Mouse (Mus musculus) hindbrain, embryonic 11.5 days (tissue): Measurements from ENCODE around the gene Adgrg3. TPM values are rescaled to one million over a fixed set of nuclear protein-coding genes. Genes with fewer than 3 reads are reported as not detected.

Experiments
- ATAC-seq: fragments of 200-750 bp; cut with Nextera tagmentation; 2 replicates; pipeline ENCODE4 v1.8.0; 2017; ENCODE audit warnings: mild to moderate bottlenecking, moderate TSS enrichment, moderate library complexity; ENCODE audit not compliant: low FRiP score
- DNase-seq: peaks from one replicate; pipeline ENCODE4 v3.0.0-alpha.2; 2015; ENCODE audit warnings: low spot score
- H3K27ac ChIP-seq: fragments of 300-500 bp; sonication (generic); 2 replicates; pipeline ENCODE4 v1.5.1; 2014; ENCODE audit warnings: mild to moderate bottlenecking, low read depth, low read length
- H3K27me3 ChIP-seq: fragments of 300-500 bp; sonication (generic); 2 replicates; pipeline ENCODE4 v1.6.1; 2014; ENCODE audit warnings: mild to moderate bottlenecking, low read length, moderate library complexity, mixed read lengths; ENCODE audit not compliant: control insufficient read depth, insufficient read depth
- H3K36me3 ChIP-seq: fragments of 300-500 bp; sonication (generic); 2 replicates; pipeline ENCODE4 v1.6.1; 2014; ENCODE audit warnings: mild to moderate bottlenecking, low read length, moderate library complexity, mixed read lengths; ENCODE audit not compliant: control insufficient read depth, insufficient read depth
- H3K4me1 ChIP-seq: fragments of 300-500 bp; sonication (generic); replicated peaks from 2 replicates; pipeline ENCODE4 v1.6.1; 2014; ENCODE audit warnings: low read length, mixed read lengths; ENCODE audit not compliant: control insufficient read depth, insufficient read depth
- H3K4me2 ChIP-seq: fragments of 300-500 bp; sonication (generic); replicated peaks from 2 replicates; pipeline ENCODE4 v1.6.1; 2014; ENCODE audit warnings: mild to moderate bottlenecking, low read depth, low read length
- H3K4me3 ChIP-seq: fragments of 300-500 bp; sonication (generic); 2 replicates; pipeline ENCODE4 v1.5.1; 2014; ENCODE audit warnings: low read depth, low read length
- H3K9ac ChIP-seq: fragments of 300-500 bp; sonication (generic); 2 replicates; pipeline ENCODE4 v1.6.1; 2014; ENCODE audit warnings: low read depth, low read length
- H3K9me3 ChIP-seq: fragments of 300-500 bp; sonication (generic); 2 replicates; pipeline ENCODE4 v1.6.1; 2016; ENCODE audit warnings: low read length; ENCODE audit not compliant: control insufficient read depth
- WGBS: fragments of 180-500 bp; shearing (Covaris S2); extraction: QIAGEN DNeasy Blood & Tissue Kit; methylation state at CpG from one replicate; pipeline ENCODE4 v1.1.7; 2014; 5-methylcytosine and 5-hydroxymethylcytosine counted together
- polyA plus RNA-seq: library from polyadenylated mRNA; unstranded; fragments of >200 nt; fragmentation: Nextera tagmentation; extraction: Ambion mirVana; gene quantifications from 2 replicates; pipeline ENCODE4 v1.2.1, GENCODE M21; 2014

Adgrg3 gene
- polyA plus RNA-seq, 1 experiment from 2014 or later, result 4.7 TPM

GRCm38 (mm10) chr8:95001655-95002054 lies 15.8 kb upstream of the Adgrg3 start:
- Histone ChIP-seq H3K36me3 (peaks cover 21% of the 10 kb centered on the region), H3K9ac (no peak overlapping the region; the same call in 1 of the 2 replicates), H3K4me2 (peak overlapping the region; percentile 14), H3K4me3 (no peak overlapping the region), H3K27ac (no peak overlapping the region), H3K27me3 (no peaks in the 10 kb centered on the region), H3K9me3 (no peaks in the 10 kb centered on the region), H3K4me1 (peaks cover 34% of the 10 kb centered on the region)
- ATAC-seq, result peak; percentile 72
- peak; percentile 89 for DNase-seq
- WGBS, result 7% methylated on average over 7 of the region's 7 CpGs

- ATAC-seq (0 out of 2 replicates have a peak, but pooled peaks have one; percentile 1), DNase-seq (no peak)
- H3K9me3 ChIP-seq, result no peaks in the 10 kb centered on the region
- WGBS, result 56% methylated on average over 8 of the region's 8 CpGs
- no peak overlapping the region for H3K4me2 ChIP-seq
- no peak overlapping the region for H3K4me3 ChIP-seq
- H3K27me3 ChIP-seq, result no peaks in the 10 kb centered on the region
- no peak overlapping the region for H3K9ac ChIP-seq
- peaks cover 22% of the 10 kb centered on the region for H3K36me3 ChIP-seq
- H3K27ac ChIP-seq, result no peak overlapping the region
- H3K4me1 ChIP-seq, result peaks cover 29% of the 10 kb centered on the region
Observed at GRCm38 (mm10) chr8:95002089-95002655, 15.3 kb upstream of the Adgrg3 start.

- Histone ChIP-seq H3K4me2 (no peak overlapping the region), H3K9ac (no peak overlapping the region), H3K4me3 (no peak overlapping the region), H3K36me3 (peaks cover 33% of the 10 kb centered on the region), H3K27ac (no peak overlapping the region), H3K9me3 (no peaks in the 10 kb centered on the region), H3K4me1 (no peaks in the 10 kb centered on the region; the same call in 1 of the 2 replicates), H3K27me3 (no peaks in the 10 kb centered on the region)
- DNase-seq (no peak), ATAC-seq (no peak)
- WGBS, result 87% methylated on average over 15 of the region's 15 CpGs
Observed at GRCm38 (mm10) chr8:95012442-95012919, 5.0 kb upstream of the Adgrg3 start.

- Histone ChIP-seq H3K4me3 (no peak overlapping the region), H3K27ac (no peak overlapping the region), H3K9me3 (no peaks in the 10 kb centered on the region), H3K9ac (no peak overlapping the region), H3K4me1 (no peaks in the 10 kb centered on the region; the same call in 1 of the 2 replicates), H3K27me3 (no peaks in the 10 kb centered on the region), H3K4me2 (no peak overlapping the region), H3K36me3 (peaks cover 16% of the 10 kb centered on the region)
- WGBS, result 78% methylated on average over 4 of the region's 4 CpGs
- ATAC-seq (0 out of 2 replicates have a peak, but pooled peaks have one; percentile 8), DNase-seq (no peak)
Observed at GRCm38 (mm10) chr8:95015866-95016265, 1.6 kb upstream of the Adgrg3 start.

- ATAC-seq (peak; percentile 57; the same call in 1 of the 2 replicates), DNase-seq (no peak)
- H3K36me3 ChIP-seq, result peaks cover 14% of the 10 kb centered on the region
- H3K4me1 ChIP-seq, result no peaks in the 10 kb centered on the region; the same call in 1 of the 2 replicates
- H3K9ac ChIP-seq, result 0 out of 2 replicates have a peak overlapping the region, but pooled peaks have one; percentile 15
- no peak overlapping the region for H3K4me2 ChIP-seq
- no peaks in the 10 kb centered on the region for H3K27me3 ChIP-seq
- no peak overlapping the region for H3K27ac ChIP-seq
- WGBS, result 54% methylated on average over 4 of the region's 4 CpGs
- H3K4me3 ChIP-seq, result no peak overlapping the region
- H3K9me3 ChIP-seq, result no peaks in the 10 kb centered on the region
Observed at GRCm38 (mm10) chr8:95016684-95017083, 808 bp upstream of the Adgrg3 start.

- Histone ChIP-seq H3K4me3 (no peak overlapping the region), H3K27ac (no peak overlapping the region), H3K9me3 (no peaks in the 10 kb centered on the region), H3K4me1 (no peaks in the 10 kb centered on the region; the same call in 1 of the 2 replicates), H3K4me2 (no peak overlapping the region), H3K9ac (no peak overlapping the region), H3K27me3 (no peaks in the 10 kb centered on the region), H3K36me3 (peaks cover 5% of the 10 kb centered on the region; the same call in 1 of the 2 replicates)
- no peak for ATAC-seq
- no peak for DNase-seq
- WGBS, result 79% methylated on average over 9 of the region's 9 CpGs
Observed at GRCm38 (mm10) chr8:95017969-95018635, 610 bp downstream of the Adgrg3 start.

- ATAC-seq (no peak), DNase-seq (no peak)
- H3K27me3 ChIP-seq, result no peaks in the 10 kb centered on the region
- H3K27ac ChIP-seq, result no peak overlapping the region
- H3K9me3 ChIP-seq, result no peaks in the 10 kb centered on the region
- no peak overlapping the region for H3K4me3 ChIP-seq
- H3K36me3 ChIP-seq, result no peaks in the 10 kb centered on the region
- no peak overlapping the region for H3K9ac ChIP-seq
- H3K4me1 ChIP-seq, result no peaks in the 10 kb centered on the region; the same call in 1 of the 2 replicates
- no peak overlapping the region for H3K4me2 ChIP-seq
- WGBS, result 84% methylated on average over 12 of the region's 12 CpGs
Observed at GRCm38 (mm10) chr8:95020293-95020777, 2.8 kb downstream of the Adgrg3 start.

GRCm38 (mm10) chr8:95020821-95021220 lies 3.3 kb downstream of the Adgrg3 start:
- Histone ChIP-seq H3K27me3 (no peaks in the 10 kb centered on the region), H3K9me3 (no peaks in the 10 kb centered on the region), H3K4me3 (no peak overlapping the region), H3K4me1 (no peaks in the 10 kb centered on the region; the same call in 1 of the 2 replicates), H3K4me2 (no peak overlapping the region), H3K36me3 (no peaks in the 10 kb centered on the region), H3K27ac (no peak overlapping the region), H3K9ac (no peak overlapping the region)
- WGBS, result 79% methylated on average over 10 of the region's 10 CpGs
- DNase-seq, result no peak
- ATAC-seq, result no peak
